Mouse (Mus musculus) regulatory T cell (primary cell): Measurements from ENCODE around the gene Folr2.

Source experiments
- in situ Hi-C: fragments of 300-600 bp; cut with MboI, MseI; formaldehyde crosslinking; loops from one replicate; pipeline ENCODE4 v1.15.1; 2025; ENCODE audit warnings: high pct_unique_total_duplicates

The Folr2 gene

GRCm38 (mm10) chr7:101823758-101824630, 33.0 kb downstream of the Folr2 start:
- in situ Hi-C loops, result no loop called here

GRCm38 (mm10) chr7:101822836-101823757, 33.9 kb downstream of the Folr2 start:
- in situ Hi-C loops, result no loop called here

- in situ Hi-C loops, result no loop called here
These were observed 35.2 kb downstream of the Folr2 start for GRCm38 (mm10) chr7:101821571-101822501.

GRCm38 (mm10) chr7:101820295-101821030, 36.5 kb downstream of the Folr2 start:
- in situ Hi-C loops, result no loop called here

DNA sequence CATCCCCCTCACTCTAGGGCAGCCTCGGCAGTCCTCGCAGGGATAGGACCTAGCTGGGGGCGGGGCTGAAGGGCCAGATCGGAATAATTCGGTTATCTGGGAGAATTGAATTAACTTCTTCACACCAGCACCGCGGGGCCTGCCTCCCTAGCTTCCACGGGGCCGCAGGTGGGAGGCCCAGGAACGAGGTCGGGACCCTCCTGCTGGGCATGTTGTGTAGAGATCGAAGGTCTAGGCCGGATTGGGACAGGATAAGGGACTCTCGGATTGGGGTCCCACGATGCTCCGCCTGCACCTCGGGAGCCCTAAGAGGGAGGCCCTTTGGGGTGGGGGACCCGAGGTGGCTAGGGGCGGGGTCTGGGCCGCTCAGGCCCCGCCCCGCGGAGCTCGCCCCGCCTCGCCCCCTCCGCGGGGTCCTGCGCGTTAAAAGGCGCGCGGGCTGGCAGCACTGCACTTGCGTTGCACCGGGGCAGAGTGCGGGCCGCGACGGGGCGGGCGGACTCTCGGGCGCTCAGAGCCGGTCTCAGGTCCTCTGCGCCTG, 39.1 kb downstream of the Folr2 start, which contains the start of gene Phox2a:
TSS of gene Phox2a (plus strand) at position 453 of the 541 bp plus-strand sequence.
- in situ Hi-C loops, result no loop called here
